Mouse (Mus musculus) gastrocnemius, postnatal 10 days (tissue): ENCODE results near the gene Xcl1. TPM values are rescaled to one million over a fixed set of nuclear protein-coding genes. Genes with fewer than 3 reads are reported as not detected.
A peak's percentile ranks its signal among the peaks of the same experiment; 100 is the strongest.
"Not testable (repeated sequence)": the region's sequence is repeated elsewhere in the genome, so short reads cannot be mapped to it uniquely, and the experiment has no call there.

ENCODE experiments used
- DNase-seq: peaks from one replicate; pipeline ENCODE4 v3.0.0; 2021; ENCODE audit warnings: mixed read lengths
- long read RNA-seq, 2 experiments: library from polyadenylated mRNA; stranded (forward); transcript quantifications; one replicate each; pipeline ENCODE4 v2.0.0; 2021
- total RNA-seq, 2 experiments: library from RNA; stranded (reverse); gene quantifications; 2 replicates each; pipeline ENCODE4 v1.2.3; 2021

Xcl1 gene
- total RNA-seq, result not detected
- long read RNA-seq, experiment 1, result 0 reads
- long read RNA-seq, experiment 2, result 0 reads

GRCm38 (mm10) chr1:164935477-164936044 lies at the start of gene Xcl1:
TSS of gene Xcl1 (minus strand) at chr1:164935527.
- DNase-seq, result no peak

DNA sequence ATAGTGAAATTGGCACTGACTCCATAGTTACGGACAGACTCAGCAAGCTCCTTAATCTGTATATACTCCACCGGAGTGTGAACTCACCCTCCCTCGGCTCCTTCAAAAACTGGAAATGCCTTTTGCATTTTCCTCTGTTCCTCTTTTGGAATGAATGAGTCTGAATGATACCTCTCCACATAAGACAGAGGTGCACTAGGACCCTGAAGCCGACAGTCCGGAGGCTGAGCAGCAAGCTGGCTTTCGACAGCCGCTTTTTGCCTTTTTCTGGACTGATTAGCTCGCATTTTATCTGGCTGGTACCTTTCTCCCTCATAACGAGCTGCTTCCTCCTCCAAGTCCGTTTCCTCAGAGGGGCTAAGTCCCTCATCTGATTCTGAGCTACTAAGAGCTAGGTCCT lies 49.4 kb upstream of the Xcl1 start:
- DNase-seq, result not testable (repeated sequence)

DNA sequence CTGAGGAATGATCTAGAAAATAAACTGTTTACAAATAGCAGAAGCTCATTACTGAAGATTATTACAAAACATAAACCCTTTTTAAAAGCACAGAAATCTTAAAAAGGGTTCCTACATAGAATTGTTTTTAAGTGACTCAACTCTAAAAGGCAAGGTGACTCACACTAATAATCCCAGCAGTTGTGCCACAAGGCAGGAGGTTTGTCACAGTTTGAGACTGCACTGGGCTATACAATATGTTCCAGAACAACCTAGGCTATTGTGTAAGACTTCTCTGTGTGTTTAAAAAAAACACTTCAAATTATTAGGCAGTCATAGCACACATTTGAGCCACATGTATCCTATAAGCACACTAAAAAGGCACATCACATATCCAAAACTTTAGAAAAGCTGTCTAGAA lies 42.0 kb upstream of the Xcl1 start:
- DNase-seq, result no peak

- DNase-seq, result no peak
Measured at GRCm38 (mm10) chr1:164975729-164976128, 40.4 kb upstream of the Xcl1 start.

DNA sequence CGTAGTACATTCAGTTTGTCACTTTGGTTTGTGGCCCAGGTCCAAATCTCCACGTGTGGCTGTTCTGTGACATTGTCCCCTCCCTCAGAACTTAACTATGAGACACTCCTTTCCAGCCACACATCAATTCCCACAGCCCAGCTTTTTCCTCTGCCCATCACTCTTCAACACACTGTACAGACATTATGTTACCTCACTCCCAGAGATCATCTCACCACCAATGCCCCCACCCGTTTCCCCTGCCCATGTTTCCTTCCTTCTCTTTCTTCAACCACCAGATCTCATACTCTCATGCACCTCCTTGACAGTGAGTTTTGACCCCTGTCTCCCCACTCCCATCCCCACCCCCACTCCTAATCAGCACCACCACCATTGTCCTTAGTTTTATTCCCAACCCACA lies 39.9 kb upstream of the Xcl1 start:
- DNase-seq, result no peak

- no peak for DNase-seq
Measured at GRCm38 (mm10) chr1:164973790-164974189, 38.5 kb upstream of the Xcl1 start.

- no peak for DNase-seq
Measured at GRCm38 (mm10) chr1:164973341-164973740, 38.0 kb upstream of the Xcl1 start.

- no peak for DNase-seq
Measured at GRCm38 (mm10) chr1:164972744-164973143, 37.4 kb upstream of the Xcl1 start.

DNA sequence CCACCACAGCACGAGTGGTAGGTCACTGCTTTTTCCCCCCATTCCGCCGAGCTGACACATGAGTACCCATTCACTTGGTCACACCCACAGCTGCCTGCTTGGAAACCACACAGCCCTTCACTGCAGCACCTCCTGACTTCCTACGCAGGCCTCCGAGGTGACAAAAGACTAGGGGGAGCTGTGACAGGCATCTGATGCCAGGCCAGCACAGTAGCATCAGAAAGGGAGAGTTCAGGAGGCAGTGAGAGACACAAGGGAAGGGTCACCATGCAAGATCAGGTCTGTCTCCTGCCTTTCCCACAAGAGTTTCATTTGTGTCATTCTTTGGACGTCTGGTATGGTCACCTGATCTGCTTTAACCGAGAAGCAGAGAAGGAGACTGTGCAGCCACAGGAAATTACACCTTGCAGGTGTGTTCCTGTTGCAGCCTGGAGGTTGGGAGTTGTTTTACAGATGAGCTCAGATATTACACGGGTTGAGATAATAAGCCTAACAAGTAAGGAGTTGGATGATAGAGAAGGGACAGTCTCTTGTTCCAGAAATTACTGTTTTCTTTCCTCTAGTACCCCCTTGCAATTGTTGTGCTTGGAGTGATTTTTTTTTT lies 30.9 kb upstream of the Xcl1 start:
- no peak for DNase-seq

GRCm38 (mm10) chr1:164960610-164961009 lies 25.3 kb upstream of the Xcl1 start:
- DNase-seq, result no peak

DNA sequence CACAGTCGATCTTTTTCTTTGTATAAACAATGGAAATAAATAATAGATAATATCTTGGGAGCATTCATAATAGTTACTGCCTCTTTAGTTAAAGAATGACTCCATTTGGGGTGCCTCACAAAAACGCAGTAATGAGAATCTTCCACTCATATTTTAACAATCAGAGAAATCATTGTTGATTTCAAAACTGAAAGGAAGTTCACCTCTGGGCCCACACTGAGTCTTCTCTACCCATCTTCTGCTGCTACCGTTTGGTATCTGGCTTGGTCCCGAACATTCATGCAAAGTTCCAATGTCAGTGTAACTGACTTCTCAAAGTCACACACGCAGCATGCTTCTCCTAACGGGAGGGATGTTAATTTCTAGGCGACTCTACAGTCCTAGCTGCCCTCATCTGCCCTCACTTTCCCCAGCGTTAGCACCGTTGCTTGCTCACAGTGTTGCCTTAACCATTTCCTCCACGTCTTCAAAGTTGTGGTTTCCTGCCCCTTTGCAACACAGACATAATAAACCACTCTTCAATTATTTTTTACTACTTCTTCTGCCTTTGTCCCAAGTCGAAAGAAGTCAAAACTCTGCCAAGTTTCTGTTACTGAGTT lies 24.6 kb upstream of the Xcl1 start:
- DNase-seq, result no peak

DNA sequence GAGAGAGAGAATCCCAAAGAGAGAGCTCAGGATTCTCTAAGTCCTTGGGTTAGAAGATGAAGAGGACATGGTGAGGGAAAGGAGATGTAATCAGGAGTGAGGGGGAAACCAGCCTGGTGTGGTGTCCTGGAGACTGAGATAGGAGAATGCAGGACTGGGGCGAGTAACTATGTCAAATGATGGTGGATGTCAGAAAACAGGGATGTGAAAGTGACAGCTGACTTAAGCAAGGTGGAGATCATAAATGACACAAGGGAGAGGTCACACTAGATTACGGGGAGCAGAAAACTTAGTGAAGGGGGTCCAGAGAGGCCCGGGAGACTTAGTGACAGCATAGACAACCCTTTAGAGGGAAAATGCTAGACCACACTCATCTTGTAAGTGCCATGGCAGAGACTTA lies 23.8 kb upstream of the Xcl1 start:
- DNase-seq, result no peak

GRCm38 (mm10) chr1:164957974-164958373 lies 22.6 kb upstream of the Xcl1 start:
- DNase-seq, result no peak

GRCm38 (mm10) chr1:164956725-164957399 lies 21.5 kb upstream of the Xcl1 start:
- DNase-seq, result no peak

GRCm38 (mm10) chr1:164955452-164956196 lies 20.3 kb upstream of the Xcl1 start:
- DNase-seq, result no peak

DNA sequence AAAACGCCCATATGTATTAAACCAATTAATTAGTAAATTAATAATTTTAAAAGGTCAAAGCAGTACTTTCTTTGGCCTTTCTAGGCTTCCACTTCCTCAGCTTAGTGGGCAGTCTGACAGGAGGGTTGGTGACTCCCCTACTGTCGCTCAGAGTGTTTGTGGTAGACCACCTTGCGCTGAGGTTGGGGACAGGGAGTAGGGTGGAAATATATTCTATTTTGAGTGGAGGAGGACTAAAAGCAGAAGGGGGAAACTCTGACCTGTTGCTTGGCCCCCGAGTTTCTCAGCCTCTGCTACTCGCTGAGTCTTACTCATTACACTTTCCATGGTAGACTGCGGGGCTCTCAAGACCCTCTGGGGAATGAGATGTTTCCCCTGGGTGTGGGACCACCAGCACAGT lies 18.2 kb upstream of the Xcl1 start:
- DNase-seq, result no peak

DNA sequence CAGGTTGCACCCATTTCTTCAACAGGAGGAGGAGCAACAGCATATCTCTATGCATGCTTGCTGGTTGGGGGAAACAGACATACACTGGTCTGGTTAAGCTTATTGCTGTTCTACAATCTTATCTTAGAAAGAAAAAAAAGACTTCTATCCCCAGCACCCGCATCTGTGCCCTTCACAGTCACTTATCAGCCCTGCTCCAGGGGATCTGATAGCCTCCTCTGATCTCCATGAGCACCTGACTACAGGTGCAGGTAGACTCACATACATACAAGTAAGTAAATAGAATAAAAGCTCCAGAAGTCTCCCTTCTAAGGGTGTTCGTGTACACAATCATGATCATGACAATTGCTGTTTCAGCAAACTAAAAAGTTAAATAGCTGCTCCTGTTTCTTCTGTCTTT lies 733 bp upstream of the Xcl1 start:
- DNase-seq, result no peak

- no peak for DNase-seq
Measured at GRCm38 (mm10) chr1:164933441-164934188, 1.7 kb downstream of the Xcl1 start.

DNA sequence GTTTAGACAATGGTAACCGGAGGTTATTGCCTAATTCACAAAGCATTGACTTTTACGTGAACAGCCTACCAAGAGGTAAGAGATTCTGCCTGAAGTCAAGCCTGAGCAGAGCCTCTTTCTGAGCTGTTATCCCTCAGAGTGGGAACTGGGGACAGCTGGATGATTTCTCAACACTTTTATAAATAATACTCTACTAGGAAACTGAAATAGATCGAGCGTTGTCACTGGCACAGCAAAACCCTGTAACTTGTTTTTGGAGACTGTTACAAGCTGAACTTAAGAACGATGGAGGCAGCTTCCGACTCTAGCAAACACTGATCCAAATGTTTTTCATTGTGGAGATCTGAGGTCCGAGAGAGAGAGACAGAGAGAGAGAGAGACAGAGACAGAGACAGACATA lies 4.2 kb downstream of the Xcl1 start:
- DNase-seq, result no peak

GRCm38 (mm10) chr1:164930006-164930405 lies 5.3 kb downstream of the Xcl1 start:
- no peak for DNase-seq

DNA sequence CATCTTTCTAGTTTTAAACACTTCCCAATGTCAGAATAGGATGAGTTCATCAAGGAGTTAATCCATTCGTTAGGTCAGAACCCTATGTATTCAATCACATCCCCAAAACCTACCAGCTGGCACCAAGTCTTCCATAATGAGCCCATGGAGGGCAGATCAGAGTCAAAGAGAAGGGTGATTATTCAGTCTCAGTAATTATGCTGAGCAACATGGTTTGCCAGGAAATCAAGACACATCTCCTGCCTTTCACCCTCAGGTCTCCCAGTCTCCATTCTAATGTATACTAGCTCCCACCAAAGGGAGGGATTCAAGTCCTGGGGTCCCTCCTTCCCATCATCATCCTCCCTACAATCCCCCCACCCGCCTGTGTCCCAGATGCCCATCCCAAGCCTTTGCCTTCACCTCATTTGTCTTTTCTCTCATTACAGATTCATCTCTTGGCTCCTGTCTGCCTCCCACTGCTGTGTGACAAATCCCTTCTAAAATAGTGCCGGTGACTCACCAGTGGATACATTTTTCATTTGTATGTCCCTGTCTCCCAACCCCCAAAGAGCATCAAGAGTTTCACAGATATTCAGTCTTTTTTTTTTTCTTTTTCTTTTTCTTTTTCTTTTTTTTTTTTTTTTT lies 8.7 kb downstream of the Xcl1 start:
- DNase-seq, result no peak

- DNase-seq, result peak; percentile 62
Measured at GRCm38 (mm10) chr1:164905047-164905446, 30.3 kb downstream of the Xcl1 start.
